Mouse (Mus musculus) induced T-regulatory cell, adult 2 months (primary cell): Measurements from ENCODE around the gene Srsf7.
A peak's percentile ranks its signal among the peaks of the same experiment; 100 is the strongest.

Experiments used
- DNase-seq: peaks from one replicate; pipeline ENCODE4 v3.0.0-alpha.2; 2012; ENCODE audit warnings: low read depth

Srsf7 gene

DNA sequence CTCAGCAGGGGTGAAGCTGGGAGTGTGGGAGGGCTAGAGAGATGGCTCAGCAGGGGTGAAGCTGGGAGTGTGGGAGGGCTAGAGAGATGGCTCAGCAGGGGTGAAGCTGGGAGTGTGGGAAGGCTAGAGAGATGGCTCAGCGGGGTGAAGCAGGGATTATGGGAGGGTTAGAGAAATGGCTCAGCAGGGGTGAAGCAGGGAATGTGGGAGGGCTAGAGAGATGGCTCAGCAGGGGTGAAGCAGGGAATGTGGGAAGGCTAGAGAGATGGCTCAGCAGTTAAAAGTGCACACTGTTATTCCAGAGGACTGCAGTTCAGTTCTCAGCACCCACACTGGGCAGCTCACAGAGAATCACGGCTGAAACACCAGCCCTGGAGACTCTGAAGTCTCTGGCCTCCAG, 53.5 kb downstream of the Srsf7 start:
- DNase-seq, result no peak

DNA sequence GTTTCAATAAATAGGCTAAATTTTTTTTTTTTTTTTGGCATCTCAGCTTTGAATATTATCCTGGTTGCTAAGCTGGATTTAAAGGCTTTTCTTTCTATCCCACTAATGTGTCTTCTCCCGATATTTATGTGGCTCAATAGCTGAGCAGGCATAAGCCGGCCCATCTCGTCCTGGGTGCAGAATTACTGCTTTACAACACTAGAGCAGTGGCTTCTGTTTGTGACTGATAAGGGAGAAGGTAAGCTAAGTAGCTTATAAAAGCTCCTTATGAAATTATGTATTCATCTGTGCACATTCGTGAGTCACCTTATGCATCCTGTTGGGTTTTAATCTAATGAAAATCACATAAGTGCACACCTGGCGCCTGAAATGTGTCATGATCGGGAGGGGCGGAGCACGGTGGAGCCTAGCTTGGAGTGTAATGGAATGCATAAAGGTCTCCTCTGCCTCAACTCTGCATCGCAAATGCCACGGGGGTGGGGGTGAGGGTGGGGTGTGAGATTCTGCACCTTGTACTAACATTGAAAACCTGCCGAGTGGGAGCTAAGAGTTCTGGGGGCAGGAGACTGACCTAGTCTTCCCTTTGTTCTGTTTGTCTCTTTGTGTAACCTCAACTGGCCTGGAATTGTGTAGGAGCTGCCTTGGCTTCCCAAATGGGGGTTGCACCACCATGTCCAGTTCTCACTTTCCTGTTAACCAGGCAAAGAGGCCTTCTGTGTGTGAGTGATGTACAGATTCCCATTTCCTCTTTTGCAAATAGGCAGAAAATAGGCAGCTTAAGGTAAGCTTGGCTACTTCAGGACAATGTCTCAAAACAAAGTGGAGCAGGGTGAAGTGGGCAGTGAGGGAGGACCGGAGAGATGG, 54.1 kb downstream of the Srsf7 start:
- DNase-seq, result peak; percentile 64

DNA sequence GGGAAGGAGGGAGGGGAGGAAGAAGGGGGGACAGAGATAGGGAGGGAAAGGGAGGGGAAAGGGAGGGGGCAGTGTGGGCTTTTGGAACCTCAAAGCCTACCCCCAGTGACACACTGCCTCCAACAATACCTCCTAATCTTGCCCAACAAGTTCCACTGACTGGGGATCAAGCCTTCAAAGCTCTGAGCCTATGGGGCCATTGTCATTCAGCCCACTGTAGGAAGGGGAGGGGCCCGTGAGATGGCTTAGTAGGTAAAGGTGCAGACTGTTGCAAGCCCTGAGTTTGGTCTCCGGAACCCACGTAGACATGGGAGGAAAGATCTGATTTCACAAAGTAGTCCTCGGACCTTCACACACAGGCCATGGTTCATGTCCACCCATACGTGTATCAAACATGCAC, 55.8 kb downstream of the Srsf7 start:
- DNase-seq, result peak; percentile 45
